Mouse (Mus musculus) left cerebral cortex, postnatal 25 days (tissue): ENCODE data around the gene Cln5. TPM values are rescaled to one million over a fixed set of nuclear protein-coding genes. Genes with fewer than 3 reads are reported as not detected.

Experiments used
- DNase-seq, 2 experiments: peaks; one replicate each; pipeline ENCODE4 v3.0.0; 2022; ENCODE audit warnings: low spot score in 2 of 2, mixed read lengths in 1 of 2
- intact Hi-C: fragments of 180-260 bp; cut with DNase I; formaldehyde crosslinking; loops from one replicate; pipeline ENCODE4 v1.15.1; 2025
- total RNA-seq, 2 experiments: library from RNA; stranded (reverse); gene quantifications; 2 replicates each; pipeline ENCODE4 v1.2.3; 2021

The Cln5 gene
- total RNA-seq, 2 experiments from 2014 or later, result 9.2 to 9.8 TPM

DNA sequence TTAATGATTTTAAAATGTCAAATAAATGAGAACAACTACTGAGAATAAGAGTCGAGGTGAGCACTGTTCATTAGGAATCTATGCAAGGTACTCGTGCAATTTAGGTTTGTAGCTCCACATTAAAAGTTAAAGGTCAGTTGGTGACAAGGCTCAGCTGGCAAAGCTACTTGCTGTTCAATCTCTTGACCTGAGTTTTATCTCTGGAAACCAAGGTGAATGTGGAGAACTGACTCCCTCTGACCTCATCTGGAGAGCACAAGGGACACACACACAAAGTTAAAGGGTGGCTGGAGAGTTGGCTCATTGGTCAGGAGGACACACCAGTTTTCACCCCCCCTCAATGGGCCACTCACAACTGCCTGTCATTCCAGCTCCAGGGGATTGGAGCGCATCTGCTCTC is 31.2 kb downstream of the Cln5 start:
- no peak for DNase-seq
- intact Hi-C loops, result no loop called here

- intact Hi-C loops, result no loop called here
- DNase-seq, result no peak
These were observed 32.2 kb downstream of the Cln5 start for GRCm38 (mm10) chr14:103102246-103102645.

- intact Hi-C loops, result no loop called here
- DNase-seq, result no peak
These were observed 32.8 kb downstream of the Cln5 start for GRCm38 (mm10) chr14:103102731-103103335.

GRCm38 (mm10) chr14:103106301-103106700 is 36.3 kb downstream of the Cln5 start:
- intact Hi-C loops, result no loop called here
- no peak for DNase-seq

- intact Hi-C loops, result loop anchor here (5.0 kb wide), 1 partner anchor 42 kb away; no protein-coding TSS in a partner anchor
- DNase-seq, result peak; percentile 27 to 88
These were observed 40.0 kb downstream of the Cln5 start for GRCm38 (mm10) chr14:103109971-103110370.

GRCm38 (mm10) chr14:103112606-103113363 is 42.8 kb downstream of the Cln5 start:
- intact Hi-C loops, result loop anchor here (5.0 kb wide), 1 partner anchor 40 kb away; no protein-coding TSS in a partner anchor
- no peak for DNase-seq

DNA sequence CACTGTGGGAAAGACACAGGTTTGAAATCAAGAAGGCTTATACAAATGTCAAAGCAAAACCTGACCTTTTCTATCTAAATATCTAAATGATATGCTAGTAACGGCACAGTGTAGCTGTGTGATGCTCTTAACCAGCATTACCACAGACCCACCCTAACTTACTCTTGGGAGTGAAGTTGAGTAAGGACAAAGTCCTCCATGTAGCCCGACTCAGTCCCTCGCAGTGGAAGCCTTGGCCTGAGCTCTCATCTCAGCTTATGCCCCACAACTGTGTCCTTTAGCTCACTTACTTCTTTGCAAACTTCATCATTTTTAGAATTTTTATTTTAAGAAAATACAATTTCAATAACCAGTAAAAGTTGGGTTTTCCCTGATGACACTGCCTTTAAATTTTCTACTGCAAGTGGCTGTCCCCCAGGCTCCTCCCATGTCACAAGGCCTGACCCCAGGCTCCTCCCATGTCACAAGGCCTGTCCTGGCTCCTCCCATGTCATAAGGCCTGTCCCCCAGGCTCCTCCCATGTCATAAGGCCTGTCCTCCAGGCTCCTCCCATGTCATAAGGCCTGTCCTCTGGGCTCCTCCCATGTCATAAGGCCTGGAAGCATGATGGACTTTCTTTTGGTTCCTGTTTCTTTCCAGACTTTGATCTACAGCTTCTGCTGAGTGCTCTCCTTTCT is 45.1 kb downstream of the Cln5 start:
- intact Hi-C loops, result loop anchor here (5.0 kb wide), 1 partner anchor 37 kb away; no protein-coding TSS in a partner anchor
- DNase-seq, result no peak

GRCm38 (mm10) chr14:103125756-103126155 is 55.7 kb downstream of the Cln5 start:
- intact Hi-C loops, result no loop called here

More at GRCm38 (mm10) chr14:103125756-103126155, 55.7 kb downstream of the Cln5 start:
- no peak for DNase-seq

Other genes with a start within 250 kb of the Cln5 start
- gene Kctd12, start 87.6 kb upstream of the Cln5 start, total RNA-seq, result 10 to 100 TPM; 50.2 to 54.0 TPM
- gene Acod1, start 23.2 kb upstream of the Cln5 start, total RNA-seq, result not detected
- gene Fbxl3, start 29.4 kb downstream of the Cln5 start, total RNA-seq, result 10 to 100 TPM; 89.1 to 89.7 TPM